Mouse (Mus musculus) cerebellum, adult 2 months (tissue): ENCODE results near the gene Ly6f. TPM values are rescaled to one million over a fixed set of nuclear protein-coding genes. Genes with fewer than 3 reads are reported as not detected.

Experiments used
- DNase-seq, 2 experiments: peaks; one replicate each; pipeline ENCODE4 v3.0.0; 2021
- H3K27ac ChIP-seq: fragments of 200-500 bp; 2 replicates; pipeline ENCODE4 v1.5.1; 2012; ENCODE audit warnings: low read length, control low read depth, inconsistent platforms; ENCODE audit not compliant: insufficient read depth
- H3K27me3 ChIP-seq: fragments of 200-500 bp; 2 replicates; pipeline ENCODE4 v1.6.1; 2012; ENCODE audit warnings: inconsistent platforms, mild to moderate bottlenecking, low read length, moderate library complexity; ENCODE audit not compliant: control insufficient read depth, insufficient read depth
- H3K4me1 ChIP-seq: fragments of 200-500 bp; 2 replicates; pipeline ENCODE4 v1.6.1; 2011; ENCODE audit warnings: low read length; ENCODE audit not compliant: control insufficient read depth, insufficient read depth
- H3K4me3 ChIP-seq: fragments of 200-500 bp; replicated peaks from 2 replicates; pipeline ENCODE3; 2011; ENCODE audit warnings: mild to moderate bottlenecking, low read depth, low read length, control low read depth; ENCODE audit not compliant: insufficient read depth
- CTCF ChIP-seq: fragments of 200-500 bp; IDR thresholded peaks from 2 replicates; pipeline ENCODE4 v1.5.1; 2011; ENCODE audit warnings: low read depth, mild to moderate bottlenecking, control low read depth, low read length, moderate library complexity, borderline replicate concordance; ENCODE audit not compliant: insufficient read depth
- POLR2A ChIP-seq: fragments of 200-500 bp; IDR thresholded peaks from 2 replicates; pipeline ENCODE4 v1.6.1; 2011; ENCODE audit warnings: low read length, control low read depth, borderline replicate concordance; ENCODE audit not compliant: insufficient read depth
- whole genome bisulfite sequencing: fragments of 180-500 bp; shearing (Covaris S2); methylation state at CpG from one replicate; pipeline ENCODE4 v1.1.7; 2018; 5-methylcytosine and 5-hydroxymethylcytosine counted together
- polyA plus RNA-seq: library from polyadenylated mRNA; depleted of rRNA; stranded (reverse); fragments of >200 nt; gene quantifications from 2 replicates; pipeline ENCODE4 v1.2.3, GENCODE M21; 2012; rRNA removed

The Ly6f gene
- polyA plus RNA-seq, 1 experiment: not detected

DNA sequence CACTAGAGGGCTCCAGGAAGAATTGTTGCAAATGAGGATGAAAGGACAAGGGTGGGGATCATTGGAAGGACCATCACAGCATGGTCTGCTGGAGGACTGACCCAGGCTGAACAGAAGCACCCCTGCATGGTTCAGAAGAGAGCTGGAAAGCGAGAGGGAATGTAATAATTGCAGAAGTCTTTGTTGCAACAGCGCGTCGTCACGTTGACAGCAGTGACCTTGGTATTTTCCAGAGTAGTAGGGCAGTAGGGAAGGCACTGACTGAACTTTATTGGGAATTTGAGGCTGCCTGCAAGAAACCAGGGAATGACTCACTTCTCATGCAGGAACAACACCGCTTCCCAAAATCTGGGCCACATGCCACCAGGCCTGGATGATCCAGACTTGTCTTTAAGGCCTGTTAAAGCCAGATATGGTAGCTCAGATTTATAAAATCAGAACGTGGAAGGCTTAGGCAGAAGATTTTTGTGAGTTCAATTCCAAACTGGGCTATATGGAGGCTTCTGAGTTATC, 25.7 kb downstream of the Ly6f start:
- 83% methylated on average over 7 of the region's 7 CpGs for WGBS
- TF ChIP-seq CTCF: no peak
- no peak for TF ChIP-seq POLR2A
- H3K4me3 ChIP-seq: no peak overlapping the region
- no peaks in the 10 kb centered on the region for H3K4me1 ChIP-seq
- no peak overlapping the region for H3K27ac ChIP-seq
- DNase-seq: no peak
- no peaks in the 10 kb centered on the region for H3K27me3 ChIP-seq

DNA sequence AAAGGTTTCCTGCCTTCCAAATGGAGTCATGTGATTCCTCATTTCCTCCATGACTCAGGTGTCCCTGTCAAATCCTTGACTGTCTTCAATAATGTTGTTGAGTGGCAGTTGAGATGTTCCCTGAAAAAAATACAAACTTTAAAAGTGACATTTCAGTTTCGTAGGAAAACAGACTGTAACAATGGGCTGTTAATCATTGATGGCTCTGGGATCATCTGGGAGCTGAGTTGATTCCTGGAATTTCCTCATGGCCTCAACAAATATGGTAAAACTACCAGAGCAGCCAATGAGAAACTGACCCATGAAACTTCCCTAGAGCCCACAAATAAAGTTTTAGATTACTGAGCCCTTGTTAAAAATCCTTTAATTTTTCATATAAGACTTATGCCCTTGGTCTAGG, 37.9 kb downstream of the Ly6f start:
- TF ChIP-seq POLR2A: no peak
- no peak for TF ChIP-seq CTCF
- no peak for DNase-seq
- Histone ChIP-seq H3K4me1 (no peaks in the 10 kb centered on the region), H3K27me3 (no peaks in the 10 kb centered on the region), H3K4me3 (no peak overlapping the region), H3K27ac (no peak overlapping the region)
- 55% methylated on average over 1 of the region's 1 CpGs for WGBS

DNA sequence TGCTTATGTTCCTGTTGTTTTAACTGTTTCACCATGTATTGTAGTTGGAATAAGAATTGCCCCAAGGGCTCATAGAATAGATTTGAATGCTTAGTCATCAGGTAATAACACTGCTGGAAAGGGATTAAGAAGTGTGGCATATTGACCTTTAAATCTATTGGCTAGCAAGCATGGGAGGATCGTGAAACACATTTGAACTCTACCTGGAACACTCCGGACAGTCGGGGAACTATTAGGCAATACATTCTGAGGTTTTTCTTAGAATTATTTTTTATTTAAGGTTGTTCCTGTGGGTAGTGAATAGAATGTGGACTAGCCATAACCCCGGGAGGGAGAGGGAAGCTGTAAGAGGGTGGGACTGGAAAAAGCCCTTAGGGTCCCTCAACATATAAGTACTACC, 41.0 kb downstream of the Ly6f start:
- 91% methylated on average over 4 of the region's 4 CpGs for WGBS
- no peak for TF ChIP-seq POLR2A
- no peak for TF ChIP-seq CTCF

DNA sequence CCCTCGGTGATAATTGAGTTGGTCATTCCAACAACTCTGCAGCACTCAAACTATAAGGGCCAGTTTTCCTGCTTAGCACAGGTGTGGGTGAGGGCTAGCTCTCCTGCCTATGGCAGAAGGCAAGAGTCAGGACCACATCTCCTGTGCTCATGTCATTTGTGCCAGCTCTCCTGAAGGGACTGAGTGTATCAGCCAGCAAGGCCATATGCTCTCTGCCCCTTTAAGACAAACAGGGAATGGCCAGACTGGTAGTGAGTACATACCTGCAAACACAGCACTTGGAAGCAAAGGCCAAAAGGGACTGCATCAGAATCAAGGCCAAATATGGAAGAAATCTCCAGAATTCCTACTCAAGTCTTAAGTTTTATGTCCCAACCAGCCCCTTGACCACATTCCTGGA, 41.7 kb downstream of the Ly6f start:
- WGBS: 52% methylated on average over 1 of the region's 1 CpGs
- peak in 1 of 2 experiments; percentile 22 for DNase-seq
- no peak for TF ChIP-seq POLR2A
- no peak for TF ChIP-seq CTCF
- Histone ChIP-seq H3K4me3 (no peak overlapping the region), H3K27ac (no peak overlapping the region), H3K27me3 (no peaks in the 10 kb centered on the region), H3K4me1 (no peaks in the 10 kb centered on the region)

More for the DNA sequence above, 41.0 kb downstream of the Ly6f start:
- no peak for DNase-seq
- Histone ChIP-seq H3K27me3 (no peaks in the 10 kb centered on the region), H3K4me3 (no peak overlapping the region), H3K4me1 (no peaks in the 10 kb centered on the region), H3K27ac (no peak overlapping the region)

DNA sequence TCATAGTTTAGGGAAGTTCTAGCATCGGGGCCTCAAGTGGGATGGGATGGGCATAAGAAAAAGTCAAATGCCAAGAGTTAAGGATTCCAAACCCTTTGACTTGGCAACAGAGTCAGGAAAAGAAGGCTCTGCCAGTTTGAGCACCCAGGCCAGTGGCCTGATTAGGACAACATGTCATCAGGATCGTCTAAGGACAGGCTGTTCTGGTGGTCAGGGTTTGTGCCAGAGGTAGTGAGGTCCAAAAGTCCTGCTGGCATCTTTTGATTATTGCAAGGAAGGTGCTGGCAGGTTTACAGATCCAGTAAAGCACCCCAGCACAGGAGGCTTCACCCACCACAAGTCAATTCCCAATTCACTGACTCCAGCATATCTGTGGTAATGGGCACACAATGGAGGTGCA, 46.2 kb downstream of the Ly6f start:
- Histone ChIP-seq H3K27me3 (no peaks in the 10 kb centered on the region), H3K4me1 (no peaks in the 10 kb centered on the region), H3K27ac (no peak overlapping the region), H3K4me3 (no peak overlapping the region)
- WGBS: 24% methylated on average over 2 of the region's 2 CpGs
- DNase-seq: no peak
- TF ChIP-seq POLR2A: no peak
- no peak for TF ChIP-seq CTCF

DNA sequence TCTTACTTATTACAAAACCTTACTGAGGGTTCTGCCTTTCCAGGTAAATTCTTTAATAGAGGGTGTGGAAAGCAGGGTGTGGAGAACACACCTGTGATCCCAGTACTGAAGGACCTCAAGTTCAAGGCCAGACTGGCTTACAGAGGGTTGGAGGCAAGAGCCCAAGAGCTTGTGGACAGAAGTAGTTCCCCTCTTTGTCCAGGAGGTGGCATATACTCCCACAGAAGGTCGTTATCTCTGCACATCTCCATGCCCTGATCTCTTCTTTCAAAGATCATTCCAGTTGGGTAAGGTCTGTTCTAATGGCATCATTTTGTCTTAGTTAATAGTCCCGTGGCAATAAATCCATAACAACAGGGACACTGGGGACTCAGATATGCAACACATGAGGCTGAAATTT, 49.0 kb downstream of the Ly6f start:
- H3K4me1 ChIP-seq: no peaks in the 10 kb centered on the region
- WGBS: 47% methylated on average over 2 of the region's 2 CpGs
- H3K4me3 ChIP-seq: no peak overlapping the region
- H3K27ac ChIP-seq: no peak overlapping the region
- DNase-seq: no peak
- peak; percentile 18; the same call in 1 of the 2 replicates for TF ChIP-seq CTCF
- no peak for TF ChIP-seq POLR2A
- no peaks in the 10 kb centered on the region for H3K27me3 ChIP-seq

DNA sequence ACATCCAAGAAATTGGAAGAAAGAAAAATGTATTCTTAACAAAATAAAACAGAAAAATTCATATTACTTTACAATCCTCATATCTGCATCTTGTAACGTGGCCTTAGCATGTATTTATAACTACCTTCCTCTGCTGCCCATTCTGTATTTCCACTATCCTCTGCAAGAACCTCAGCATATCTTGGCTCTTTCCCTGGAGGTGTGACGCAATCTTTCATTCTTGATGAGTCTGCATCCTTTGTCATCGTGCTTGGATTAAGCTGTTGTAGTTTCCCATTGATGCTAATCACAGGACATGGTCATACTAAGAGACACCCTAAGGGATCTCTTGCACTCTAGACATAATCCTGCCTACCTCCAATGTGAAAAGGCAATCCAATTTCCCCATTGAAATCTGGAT, 50.4 kb downstream of the Ly6f start:
- Histone ChIP-seq H3K27ac (no peak overlapping the region), H3K4me3 (no peak overlapping the region), H3K27me3 (no peaks in the 10 kb centered on the region), H3K4me1 (no peaks in the 10 kb centered on the region)
- DNase-seq: no peak
- WGBS: 87% methylated on average over 3 of the region's 3 CpGs
- no peak for TF ChIP-seq CTCF
- TF ChIP-seq POLR2A: no peak

DNA sequence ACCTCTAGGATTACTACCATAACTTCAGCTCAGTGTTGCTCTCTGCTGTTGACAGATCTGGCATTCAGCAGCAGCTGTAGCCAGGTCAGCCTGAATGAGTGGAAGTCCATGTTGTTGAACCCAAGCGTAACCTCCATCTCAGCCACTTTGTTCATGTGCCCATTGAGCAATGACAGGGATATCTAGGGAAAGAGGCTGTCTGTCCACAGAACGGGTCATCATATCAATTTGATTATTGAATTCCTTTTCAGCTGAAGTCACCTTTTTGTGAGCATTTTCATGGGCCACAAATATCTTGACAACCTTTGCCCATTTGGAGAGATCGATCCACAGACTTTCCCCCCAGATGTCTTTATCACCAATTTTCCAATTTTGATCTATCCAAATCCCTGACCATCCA, 51.9 kb downstream of the Ly6f start:
- Histone ChIP-seq H3K27me3 (no peaks in the 10 kb centered on the region), H3K27ac (no peak overlapping the region), H3K4me3 (no peak overlapping the region), H3K4me1 (no peaks in the 10 kb centered on the region)
- 85% methylated on average over 3 of the region's 3 CpGs for WGBS
- TF ChIP-seq CTCF (no peak), POLR2A (no peak)
- no peak for DNase-seq

Other genes with a start within 250 kb of the Ly6f start
- 161 and 174 TPM in 2 replicates for gene Ly6c1, start 219.6 kb upstream of the Ly6f start, polyA plus RNA-seq
- 0.74 and 1.1 TPM in 2 replicates for gene Ly6c2, start 156.5 kb upstream of the Ly6f start, polyA plus RNA-seq
- not detected in 2 replicates for gene Ly6g, start 113.2 kb upstream of the Ly6f start, polyA plus RNA-seq
- not detected in 2 replicates for gene BC025446, start 52.0 kb upstream of the Ly6f start, polyA plus RNA-seq